Mouse (Mus musculus): ENCODE measurements around the gene Gm28230. TPM values are rescaled to one million over a fixed set of nuclear protein-coding genes. Genes with fewer than 3 reads are reported as not detected.

Gm28230 gene
- total RNA-seq, 2 experiments from 2014 or later: 0.21 to 0.43 TPM

DNA sequence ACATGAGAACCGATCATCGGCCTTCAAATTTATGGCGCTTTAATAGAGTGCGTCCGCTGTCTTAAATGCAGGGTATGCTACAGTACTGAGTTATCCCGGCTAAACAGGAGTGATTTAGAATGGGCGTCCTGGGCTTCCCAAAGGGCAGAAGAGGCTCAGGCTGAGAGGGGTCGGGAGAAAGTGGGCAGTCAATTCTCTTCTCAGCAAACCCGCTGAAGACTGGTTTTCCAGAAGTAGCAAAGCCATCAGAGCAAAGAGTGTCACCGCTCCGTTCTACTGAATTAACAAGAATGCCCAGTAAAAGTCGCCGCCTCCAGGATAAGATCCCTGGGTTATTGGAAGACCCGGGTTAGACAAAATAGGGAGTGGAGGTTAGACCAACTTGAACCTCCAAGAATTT lies 13.3 kb downstream of the Gm28230 start:
- no peak for DNase-seq

DNA sequence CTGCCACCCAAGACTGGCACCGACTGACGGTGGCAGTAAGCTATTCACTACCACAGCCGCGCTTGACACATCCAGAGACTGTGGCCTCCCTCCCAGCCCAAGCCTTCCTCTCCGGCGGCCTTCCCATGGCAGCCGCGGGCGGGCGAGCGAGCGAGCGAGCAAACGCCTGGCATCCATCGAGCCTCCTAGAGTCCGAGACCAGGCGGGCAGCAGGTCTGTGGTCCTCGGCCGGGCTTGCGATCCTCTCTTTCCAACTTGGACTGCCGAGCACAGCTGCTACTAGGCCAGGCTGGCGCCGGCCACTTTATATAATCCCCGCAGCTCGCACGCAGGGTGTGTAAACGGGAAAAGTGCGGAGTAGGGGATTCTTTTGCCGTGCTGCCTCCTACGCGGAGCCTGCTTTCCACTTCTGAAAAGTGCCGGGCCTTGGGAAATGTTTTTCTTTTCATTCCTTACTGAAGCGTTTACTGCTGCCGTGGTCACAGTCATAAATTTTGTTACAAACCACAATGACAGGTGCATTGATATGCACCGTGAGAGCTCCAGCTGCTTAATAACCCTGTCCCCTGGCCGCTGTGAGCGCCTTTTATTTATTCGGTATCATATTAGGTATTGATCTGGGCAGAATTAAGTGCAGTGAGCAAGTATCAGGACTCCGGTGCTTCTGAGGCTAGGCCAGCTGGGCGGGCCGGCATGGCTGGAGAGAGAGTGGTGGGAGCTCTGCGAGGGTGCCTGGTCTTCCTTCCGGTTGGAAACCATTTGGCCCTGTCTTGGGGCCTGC lies 14.0 kb downstream of the Gm28230 start:
- DNase-seq: no peak

DNA sequence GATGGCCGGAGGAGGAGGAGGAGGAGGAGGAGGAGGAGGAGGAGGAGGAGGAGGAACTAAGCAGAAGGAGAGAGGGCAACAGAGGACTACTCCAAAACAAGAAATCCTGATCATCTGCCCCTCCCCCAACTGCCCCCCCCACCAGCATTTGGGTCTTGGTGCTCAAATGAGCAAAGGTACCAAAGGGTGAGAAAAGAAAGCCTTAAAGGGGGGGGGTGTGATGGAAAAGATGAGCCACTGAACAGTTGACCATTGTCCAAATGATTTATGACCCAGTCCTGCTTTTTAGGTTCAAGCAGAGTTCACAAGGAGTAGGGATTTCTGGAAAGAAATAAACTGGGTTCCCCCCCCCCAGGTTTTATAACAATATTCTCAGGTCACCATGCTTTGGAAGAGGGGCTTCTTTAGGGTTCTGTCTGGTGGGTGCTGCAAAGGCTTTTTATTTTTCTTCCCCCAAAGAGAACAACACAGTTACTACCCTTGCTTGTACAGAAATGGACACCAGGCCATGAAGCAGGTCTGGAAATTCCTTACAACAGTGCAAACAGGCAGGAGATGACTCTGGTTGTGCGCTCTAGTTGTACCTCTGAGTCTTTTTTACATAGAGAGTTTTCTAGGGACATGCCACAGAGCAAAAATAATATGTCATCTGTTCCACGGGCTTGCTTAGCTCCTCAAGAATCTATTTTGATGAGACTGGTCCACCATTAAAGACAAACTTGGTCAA lies 14.9 kb downstream of the Gm28230 start:
- no peak for DNase-seq

- DNase-seq: no peak
Measured at GRCm38 (mm10) chr2:74741979-74742277, 15.4 kb downstream of the Gm28230 start.

GRCm38 (mm10) chr2:74745540-74746297 lies 19.2 kb downstream of the Gm28230 start:
- no peak for DNase-seq

GRCm38 (mm10) chr2:74746298-74746921 lies 19.9 kb downstream of the Gm28230 start:
- no peak for DNase-seq

- no peak for DNase-seq
Measured at GRCm38 (mm10) chr2:74747006-74747405, 20.5 kb downstream of the Gm28230 start.

DNA sequence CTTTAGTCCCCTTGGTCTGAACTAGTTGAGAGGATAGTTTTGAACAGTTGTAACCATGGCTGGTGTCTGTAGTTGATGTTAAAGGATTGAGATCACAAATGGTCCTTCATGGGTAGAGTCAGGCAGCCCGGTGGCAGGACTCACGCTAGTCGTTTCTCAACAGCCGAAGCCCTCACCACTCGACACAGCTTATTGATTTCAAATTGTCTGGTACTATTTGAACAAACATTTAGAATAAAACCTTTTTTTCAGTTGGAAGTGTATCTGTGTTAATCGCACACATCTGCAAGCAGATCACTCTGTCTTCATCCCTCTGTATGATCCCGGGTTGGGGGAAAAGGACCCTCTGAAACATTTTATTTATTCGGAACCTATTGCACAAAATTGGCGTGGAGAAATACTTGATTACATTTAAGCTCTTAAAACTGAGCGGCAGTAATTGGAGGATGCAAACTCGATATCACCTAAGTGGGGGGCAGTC lies 21.2 kb downstream of the Gm28230 start:
- no peak for DNase-seq

- DNase-seq: no peak
Measured at GRCm38 (mm10) chr2:74748436-74748995, 22.0 kb downstream of the Gm28230 start.

GRCm38 (mm10) chr2:74749337-74750121 lies 23.0 kb downstream of the Gm28230 start:
- DNase-seq: no peak

DNA sequence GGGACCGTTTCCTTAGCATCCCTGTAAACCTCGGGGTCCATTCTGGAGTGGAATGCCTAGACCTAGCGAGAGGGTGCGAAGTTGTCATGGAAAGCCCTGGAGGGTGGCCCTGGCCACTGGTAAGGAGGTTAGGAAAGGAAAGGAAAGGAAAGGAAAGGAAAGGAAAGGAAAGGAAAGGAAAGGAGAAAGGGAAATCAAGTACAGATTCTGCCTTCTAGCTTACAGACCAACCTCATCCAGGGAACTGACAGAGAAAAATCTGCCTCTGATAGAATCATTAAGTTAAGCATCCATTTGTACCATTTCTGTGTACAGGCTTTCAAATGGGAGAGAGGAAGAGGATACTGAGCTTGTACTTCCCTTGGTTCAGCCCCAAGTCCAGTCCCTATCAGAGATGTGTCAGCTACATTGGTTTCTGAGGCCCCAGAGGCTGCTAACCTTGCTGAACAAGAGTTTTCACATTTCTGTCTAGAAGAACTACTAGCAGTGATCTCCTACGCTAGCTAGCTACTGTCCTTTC lies 24.3 kb downstream of the Gm28230 start:
- no peak for DNase-seq

DNA sequence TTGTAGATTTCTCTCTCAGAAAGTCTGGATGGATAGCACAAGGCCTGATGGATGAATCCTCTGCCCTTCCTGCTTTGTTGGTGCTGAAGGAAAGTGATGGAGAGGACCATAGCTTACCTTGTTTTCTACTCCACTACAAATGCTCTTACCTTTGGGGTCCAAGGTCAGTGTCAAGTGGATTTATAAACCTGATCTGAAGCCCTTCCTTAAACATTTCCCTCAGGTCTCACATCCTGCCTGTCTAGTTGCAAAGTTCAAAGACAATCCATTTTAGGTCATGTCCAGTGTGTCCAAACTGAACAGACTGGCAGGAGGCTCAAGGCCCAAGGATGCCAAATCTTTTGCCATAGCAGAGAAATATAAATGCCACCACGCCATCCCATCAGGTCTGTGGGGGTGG lies 25.3 kb downstream of the Gm28230 start:
- no peak for DNase-seq

GRCm38 (mm10) chr2:74752431-74753174 lies 26.1 kb downstream of the Gm28230 start:
- DNase-seq: no peak

GRCm38 (mm10) chr2:74753175-74753523 lies 26.6 kb downstream of the Gm28230 start:
- no peak for DNase-seq

GRCm38 (mm10) chr2:74753711-74754110 lies 27.2 kb downstream of the Gm28230 start:
- no peak for DNase-seq

DNA sequence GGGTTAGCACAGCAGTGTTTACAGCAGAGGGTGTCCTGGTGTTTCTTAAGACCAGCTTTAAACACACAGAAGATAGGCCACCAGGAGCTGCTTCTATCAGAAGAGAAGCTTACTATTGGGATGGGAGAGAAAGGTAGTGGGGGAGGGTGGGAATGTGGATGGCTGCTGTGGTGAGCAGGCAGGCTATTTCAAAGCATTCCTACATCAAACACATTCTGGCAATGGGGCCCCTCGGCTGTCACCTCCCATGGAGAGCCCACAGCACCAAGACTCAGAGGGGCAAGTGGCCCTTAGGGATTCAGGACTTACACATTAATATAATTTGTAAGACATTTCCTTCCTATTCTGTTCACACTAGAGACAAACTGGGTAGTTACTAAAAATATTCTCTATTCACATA lies 33.6 kb downstream of the Gm28230 start:
- no peak for DNase-seq

- DNase-seq: no peak
Measured at GRCm38 (mm10) chr2:74761941-74762340, 35.4 kb downstream of the Gm28230 start.

DNA sequence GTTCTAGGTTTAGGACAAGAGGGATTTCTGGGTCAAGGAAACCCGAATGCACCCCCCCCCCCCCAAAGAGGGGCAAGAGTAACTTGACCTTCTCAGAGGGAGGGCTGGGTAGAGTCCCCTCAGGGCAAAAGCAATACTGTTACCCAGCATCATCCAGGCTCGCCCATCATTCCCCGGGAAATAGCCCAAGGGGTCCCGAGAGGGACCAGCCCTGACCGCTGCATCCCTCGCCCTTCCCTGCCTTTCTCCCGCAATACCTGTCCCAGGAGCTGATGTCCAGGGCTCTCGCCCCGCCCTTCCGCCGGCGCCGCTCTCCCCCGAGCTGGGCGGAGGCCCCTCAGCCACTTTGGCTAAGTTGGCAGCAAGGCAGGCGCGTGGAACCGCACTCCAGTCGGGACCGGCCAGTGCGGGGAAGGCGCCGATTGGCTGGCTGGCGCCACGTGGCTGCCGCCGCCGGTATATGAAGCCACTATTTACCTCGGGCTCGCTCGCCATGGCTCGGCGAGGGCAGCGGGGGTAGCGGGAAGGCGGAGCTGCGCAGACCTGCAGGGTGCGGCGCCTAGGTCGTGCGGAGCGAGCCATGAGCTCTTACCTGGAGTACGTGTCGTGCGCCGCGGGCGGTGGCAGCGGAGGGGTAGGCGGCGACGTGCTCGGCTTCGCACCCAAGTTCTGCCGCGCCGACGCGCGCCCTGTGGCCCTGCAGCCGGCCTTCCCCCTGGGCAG lies 36.2 kb downstream of the Gm28230 start, which contains the start of gene Hoxd1:
Hoxd1 (plus strand) TSS at position 459 of the 723 bp plus-strand sequence.
- peak; percentile 36 for DNase-seq

DNA sequence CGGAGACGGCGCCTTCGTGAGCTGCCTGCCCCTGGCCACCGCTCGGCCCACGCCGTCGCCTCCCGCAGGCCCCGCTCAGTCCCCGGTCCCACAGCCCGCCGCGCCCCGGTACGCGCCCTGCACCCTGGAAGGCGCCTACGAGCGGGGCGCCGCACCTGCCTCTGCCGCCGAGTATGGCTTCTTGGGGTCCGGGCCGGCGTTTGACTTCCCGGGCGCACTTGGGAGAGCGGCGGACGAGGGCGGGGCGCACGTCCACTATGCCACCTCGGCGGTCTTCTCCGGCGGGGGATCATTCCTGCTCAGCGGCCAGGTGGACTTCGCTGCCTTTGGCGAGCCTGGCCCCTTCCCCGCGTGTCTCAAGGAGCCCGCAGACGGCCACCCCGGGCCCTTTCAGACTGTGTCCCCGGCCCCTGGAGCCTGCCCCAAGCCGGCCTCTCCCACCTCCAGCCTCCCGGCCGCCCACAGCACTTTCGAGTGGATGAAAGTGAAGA lies 36.8 kb downstream of the Gm28230 start:
- no peak for DNase-seq

Measured in gastrocnemius, postnatal 10 days (tissue).